Mouse (Mus musculus): Measurements from ENCODE around the gene Ncor2. TPM values are rescaled to one million over a fixed set of nuclear protein-coding genes. Genes with fewer than 3 reads are reported as not detected.

Gene Ncor2
- polyA plus RNA-seq, 1 experiment = 74.6 TPM

DNA sequence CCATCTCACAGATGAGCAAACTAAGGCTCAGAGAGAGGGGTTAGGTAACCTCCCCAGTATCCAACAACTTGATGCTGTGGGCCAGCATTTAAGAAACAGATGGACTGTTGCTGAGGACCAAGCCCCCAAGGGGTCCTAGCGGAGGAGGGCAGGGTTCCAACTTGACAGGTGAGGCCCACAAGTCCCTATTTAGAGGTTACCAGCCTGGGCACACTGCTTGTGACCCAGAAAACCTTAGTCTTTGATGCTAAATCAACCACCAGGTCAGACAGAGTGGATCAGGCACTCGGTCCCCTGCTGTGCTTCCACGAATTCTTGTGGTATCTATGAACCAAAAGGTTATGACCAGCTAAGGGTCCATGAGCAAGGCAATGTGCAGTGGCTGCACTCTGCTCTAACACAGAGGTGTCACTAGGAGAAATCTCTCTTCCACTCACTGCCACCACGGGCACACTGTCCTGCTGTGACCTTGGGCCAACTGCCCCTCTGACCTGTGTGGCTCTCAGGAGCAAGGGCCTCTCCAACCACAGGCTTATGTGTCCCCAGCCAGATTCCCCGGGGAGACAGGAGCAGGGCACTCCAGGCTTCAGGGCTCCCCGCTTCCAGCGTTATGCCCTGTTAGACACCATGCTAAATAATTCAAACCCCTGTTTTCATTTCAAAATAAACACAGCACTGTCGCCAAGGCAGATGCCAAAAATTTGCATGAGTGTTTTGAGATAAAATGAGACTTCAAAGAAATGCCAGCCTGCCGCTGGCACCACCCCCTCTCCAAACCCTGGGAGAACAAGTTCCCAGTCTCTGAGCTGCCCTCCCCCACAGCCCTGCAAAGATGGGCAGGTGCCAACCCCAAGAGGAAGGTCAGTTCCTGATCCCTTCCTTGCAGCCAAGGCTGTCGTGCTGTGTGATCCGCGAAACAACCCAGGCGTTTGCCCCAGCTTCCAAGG, 4.0 kb downstream of the Ncor2 start:
- H3K27ac ChIP-seq (ENCODE audit: insufficient read depth, low read length) = peak overlapping the region; percentile 5; the same call in 1 of the 2 replicates
- H3K4me1 ChIP-seq (ENCODE audit: control insufficient read depth, insufficient read depth, low read length) = peaks cover 34% of the 10 kb centered on the region
- TF ChIP-seq CTCF (IDR thresholded peaks at IDR 0.05; ENCODE audit: extremely low read depth, insufficient read depth, low read length) = no peak
- no peak for TF ChIP-seq POLR2A (IDR thresholded peaks at IDR 0.05; ENCODE audit: extremely low read depth, insufficient read depth, low read length)
- H3K4me3 ChIP-seq (ENCODE audit: insufficient read depth, low read length) = peak overlapping the region; percentile 69; the same call in 1 of the 2 replicates

DNA sequence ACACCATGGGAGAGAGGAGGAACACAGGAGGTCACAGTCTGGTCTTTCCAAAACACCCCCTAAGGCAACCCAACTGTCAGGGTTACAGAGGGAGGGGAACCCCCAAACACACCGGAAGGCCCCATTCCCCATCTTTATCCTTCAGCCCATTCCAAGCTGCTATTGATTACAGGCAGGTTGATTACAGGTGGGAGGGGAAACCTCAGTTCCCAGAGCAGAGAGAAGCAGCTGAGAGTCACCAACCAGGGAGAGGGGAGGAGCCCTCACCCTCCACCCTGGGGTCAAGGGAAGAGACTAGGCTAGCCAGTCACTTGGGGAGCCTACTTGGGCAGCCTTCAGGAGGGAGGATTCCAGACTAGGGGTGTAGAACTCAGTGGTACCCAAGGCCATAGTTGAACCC, 5.2 kb downstream of the Ncor2 start:
- peaks cover 34% of the 10 kb centered on the region for H3K4me1 ChIP-seq (ENCODE audit: control insufficient read depth, insufficient read depth, low read length)
- H3K27ac ChIP-seq (ENCODE audit: insufficient read depth, low read length) = no peak overlapping the region
- TF ChIP-seq POLR2A (IDR thresholded peaks at IDR 0.05; ENCODE audit: extremely low read depth, insufficient read depth, low read length) (no peak), CTCF (IDR thresholded peaks at IDR 0.05; ENCODE audit: extremely low read depth, insufficient read depth, low read length) (no peak)
- H3K4me3 ChIP-seq (ENCODE audit: insufficient read depth, low read length) = no peak overlapping the region

DNA sequence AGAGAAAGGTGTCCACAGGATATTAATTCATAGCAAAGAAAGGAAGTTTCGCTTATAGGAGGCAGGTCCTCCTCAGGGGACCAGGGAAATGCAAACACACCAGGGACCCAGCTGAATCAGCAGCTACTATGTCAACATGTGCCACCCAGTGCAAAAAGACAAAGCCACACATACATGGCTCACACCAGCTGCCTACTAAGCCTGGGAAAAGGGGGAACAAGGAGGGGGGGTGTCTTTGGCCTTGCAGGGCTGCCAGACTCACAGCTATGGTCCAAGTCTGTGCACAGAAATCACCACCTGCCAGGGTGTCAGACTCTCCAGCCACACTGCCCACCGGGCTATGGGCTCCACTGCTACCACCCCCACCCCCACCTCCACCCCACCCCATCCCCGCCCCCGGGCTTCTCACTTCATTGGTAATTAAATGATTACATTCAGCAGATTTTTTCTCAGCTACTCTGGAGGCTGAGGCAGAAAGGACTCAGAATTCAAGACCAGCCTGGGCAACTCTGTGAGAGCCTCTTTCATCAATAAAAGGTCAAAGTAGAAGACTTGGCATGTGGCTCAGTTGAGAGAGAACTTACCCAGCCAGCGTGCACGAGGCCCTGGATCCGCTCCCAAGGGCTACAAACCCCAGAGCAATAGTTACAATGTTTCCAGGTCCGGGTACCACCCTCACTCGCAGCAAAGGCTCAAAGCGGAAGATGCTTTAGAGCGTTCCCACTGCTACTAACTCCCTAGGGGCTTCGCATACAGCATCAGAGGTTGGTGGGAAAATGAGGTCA, 6.0 kb downstream of the Ncor2 start:
- no peak overlapping the region for H3K4me3 ChIP-seq (ENCODE audit: insufficient read depth, low read length)
- peaks cover 34% of the 10 kb centered on the region for H3K4me1 ChIP-seq (ENCODE audit: control insufficient read depth, insufficient read depth, low read length)
- H3K27ac ChIP-seq (ENCODE audit: insufficient read depth, low read length) = no peak overlapping the region
- TF ChIP-seq CTCF (IDR thresholded peaks at IDR 0.05; ENCODE audit: extremely low read depth, insufficient read depth, low read length) = no peak
- no peak for TF ChIP-seq POLR2A (IDR thresholded peaks at IDR 0.05; ENCODE audit: extremely low read depth, insufficient read depth, low read length)

DNA sequence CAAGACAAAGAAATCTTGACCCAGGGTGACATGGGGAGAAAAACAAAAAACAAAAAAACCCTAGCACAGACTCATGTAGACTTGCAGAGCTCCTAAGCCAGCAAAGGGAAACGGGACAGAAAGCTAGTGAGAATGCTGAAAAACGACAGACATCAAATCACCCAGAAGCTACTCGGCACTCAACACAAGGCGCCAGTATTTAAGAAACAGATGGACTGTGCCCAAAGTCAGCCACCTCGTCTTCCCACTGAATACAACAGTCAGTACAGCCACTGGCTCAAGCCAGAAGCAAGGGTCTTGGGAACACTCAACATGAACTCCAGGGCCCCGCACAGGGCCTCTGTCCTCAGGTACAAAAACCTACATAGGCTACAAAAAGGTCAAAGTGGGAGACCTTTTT, 7.8 kb downstream of the Ncor2 start:
- no peak overlapping the region for H3K4me3 ChIP-seq (ENCODE audit: insufficient read depth, low read length)
- TF ChIP-seq POLR2A (IDR thresholded peaks at IDR 0.05; ENCODE audit: extremely low read depth, insufficient read depth, low read length) (no peak), CTCF (IDR thresholded peaks at IDR 0.05; ENCODE audit: extremely low read depth, insufficient read depth, low read length) (no peak)
- peaks cover 34% of the 10 kb centered on the region for H3K4me1 ChIP-seq (ENCODE audit: control insufficient read depth, insufficient read depth, low read length)
- H3K27ac ChIP-seq (ENCODE audit: insufficient read depth, low read length) = no peak overlapping the region

DNA sequence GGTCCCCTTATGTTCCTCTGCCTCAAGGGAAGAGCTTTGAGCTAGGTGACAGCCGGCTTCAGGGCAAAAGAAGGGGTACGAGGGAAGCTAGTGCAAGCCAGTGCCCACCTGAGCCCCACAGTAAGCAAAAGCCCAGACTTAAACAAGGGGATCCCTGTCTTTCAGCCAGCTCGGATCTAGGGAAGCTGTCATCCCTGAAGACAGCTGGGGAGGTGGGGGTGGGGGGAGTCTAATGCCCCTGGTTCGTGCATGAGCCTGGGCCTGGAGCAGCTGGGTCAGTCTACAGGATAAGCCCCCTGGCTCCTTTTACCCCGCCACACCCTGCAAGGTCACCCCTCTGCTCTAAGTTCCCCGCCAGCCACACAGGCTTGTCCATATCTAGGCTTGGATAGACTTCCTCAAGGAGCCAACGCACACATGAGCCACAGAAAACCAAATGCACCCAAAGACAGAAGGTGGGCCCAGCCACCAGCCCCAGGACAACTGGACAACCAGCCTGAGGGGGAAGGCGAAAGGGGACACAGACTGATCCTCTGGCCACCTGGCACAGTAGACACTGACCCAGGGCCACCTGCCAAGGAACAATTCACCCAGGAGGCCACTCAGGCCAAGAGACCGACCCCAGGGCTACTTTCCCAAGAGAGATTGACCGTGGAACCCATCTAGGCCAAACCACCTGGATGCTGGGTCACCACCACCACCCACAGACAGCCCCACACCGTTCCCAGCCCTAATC, 8.7 kb downstream of the Ncor2 start:
- Histone ChIP-seq H3K4me1 (ENCODE audit: control insufficient read depth, insufficient read depth, low read length) (peaks cover 30% of the 10 kb centered on the region), H3K27ac (ENCODE audit: insufficient read depth, low read length) (no peak overlapping the region)

DNA sequence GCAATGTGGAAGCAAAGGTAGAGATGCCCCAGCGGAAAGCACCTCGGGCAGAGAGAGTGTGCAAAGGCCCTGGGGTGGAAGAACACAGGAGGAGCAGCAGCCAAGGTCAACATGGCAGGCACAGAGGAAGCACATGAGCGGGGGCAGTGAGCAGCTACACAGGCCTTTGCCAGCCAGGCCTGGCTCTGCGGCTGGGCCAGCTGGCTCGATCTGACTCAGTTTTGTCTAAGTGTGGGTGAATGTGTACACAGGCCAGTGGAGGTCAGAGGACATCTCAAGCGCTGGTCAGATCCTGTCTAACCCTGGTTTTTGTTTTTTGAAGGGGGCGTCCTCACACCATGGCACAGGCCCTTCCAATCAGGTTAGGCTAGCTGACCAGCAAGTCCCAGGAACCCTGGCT, 10.9 kb downstream of the Ncor2 start:
- no peak overlapping the region for H3K4me3 ChIP-seq (ENCODE audit: insufficient read depth, low read length)
- peaks cover 27% of the 10 kb centered on the region for H3K4me1 ChIP-seq (ENCODE audit: control insufficient read depth, insufficient read depth, low read length)
- no peak overlapping the region for H3K27ac ChIP-seq (ENCODE audit: insufficient read depth, low read length)
- TF ChIP-seq CTCF (IDR thresholded peaks at IDR 0.05; ENCODE audit: extremely low read depth, insufficient read depth, low read length) (no peak), POLR2A (IDR thresholded peaks at IDR 0.05; ENCODE audit: extremely low read depth, insufficient read depth, low read length) (no peak)

More for the DNA sequence above, 8.7 kb downstream of the Ncor2 start:
- TF ChIP-seq CTCF (IDR thresholded peaks at IDR 0.05; ENCODE audit: extremely low read depth, insufficient read depth, low read length) (no peak), POLR2A (IDR thresholded peaks at IDR 0.05; ENCODE audit: extremely low read depth, insufficient read depth, low read length) (no peak)
- no peak overlapping the region for H3K4me3 ChIP-seq (ENCODE audit: insufficient read depth, low read length)

DNA sequence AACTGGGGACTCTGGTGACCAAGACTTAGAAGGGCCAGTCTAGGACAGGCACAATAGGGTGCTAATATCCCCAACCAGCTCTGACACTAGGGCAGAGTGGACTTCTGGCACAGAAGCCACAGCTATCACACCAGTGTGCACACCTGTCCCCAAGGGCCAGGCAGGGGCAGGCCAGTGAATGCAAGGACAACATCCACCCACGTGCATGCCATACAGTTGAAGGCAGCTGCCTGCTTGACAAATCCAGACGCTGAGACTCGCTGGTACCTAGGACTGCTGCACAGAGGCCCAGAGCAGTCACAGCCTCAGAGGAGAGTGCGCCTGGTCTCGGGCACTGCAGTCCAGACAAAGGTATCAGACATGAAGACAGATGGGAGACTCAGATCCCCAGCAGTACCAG, 11.5 kb downstream of the Ncor2 start:
- Histone ChIP-seq H3K27ac (ENCODE audit: insufficient read depth, low read length) (no peak overlapping the region), H3K4me3 (ENCODE audit: insufficient read depth, low read length) (no peak overlapping the region), H3K4me1 (ENCODE audit: control insufficient read depth, insufficient read depth, low read length) (peaks cover 25% of the 10 kb centered on the region)
- TF ChIP-seq CTCF (IDR thresholded peaks at IDR 0.05; ENCODE audit: extremely low read depth, insufficient read depth, low read length) (no peak), POLR2A (IDR thresholded peaks at IDR 0.05; ENCODE audit: extremely low read depth, insufficient read depth, low read length) (no peak)

DNA sequence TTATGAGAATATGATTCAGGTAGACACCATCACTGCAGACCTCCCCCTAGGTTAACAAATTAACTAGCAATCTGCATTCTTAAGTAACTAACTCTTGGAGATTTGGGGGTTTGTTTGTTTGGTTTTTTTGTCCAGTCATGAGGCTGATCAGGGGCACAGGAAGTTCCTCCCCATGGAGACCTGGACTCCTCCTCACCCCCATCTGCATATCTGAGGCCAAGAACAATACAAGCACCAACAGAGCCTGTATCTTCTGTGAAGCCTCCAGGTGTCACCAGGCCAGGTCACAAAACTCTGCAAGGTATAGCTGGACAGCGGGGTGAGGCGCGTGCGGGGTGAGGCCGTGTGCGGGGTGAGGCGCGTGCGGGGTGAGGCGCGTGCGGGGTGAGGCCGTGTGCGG, 13.0 kb downstream of the Ncor2 start:
- Histone ChIP-seq H3K27ac (ENCODE audit: insufficient read depth, low read length) (no peak overlapping the region), H3K4me3 (ENCODE audit: insufficient read depth, low read length) (no peak overlapping the region), H3K4me1 (ENCODE audit: control insufficient read depth, insufficient read depth, low read length) (peaks cover 17% of the 10 kb centered on the region)
- no peak for TF ChIP-seq POLR2A (IDR thresholded peaks at IDR 0.05; ENCODE audit: extremely low read depth, insufficient read depth, low read length)
- no peak for TF ChIP-seq CTCF (IDR thresholded peaks at IDR 0.05; ENCODE audit: extremely low read depth, insufficient read depth, low read length)

All from cortical plate, adult 2 months (tissue).